Mouse (Mus musculus) liver, embryonic 13.5 days (tissue): ENCODE results near the gene Lrrc9. TPM values are rescaled to one million over a fixed set of nuclear protein-coding genes. Genes with fewer than 3 reads are reported as not detected.

Source experiments
- ATAC-seq: fragments of 200-750 bp; cut with Nextera tagmentation; 2 replicates; pipeline ENCODE4 v1.8.0; 2017; ENCODE audit warnings: low read depth, mild to moderate bottlenecking, moderate number of reproducible peaks, moderate library complexity
- DNase-seq: peaks from one replicate; pipeline ENCODE4 v3.0.0; 2022
- H3K27ac ChIP-seq: fragments of 300-500 bp; sonication (generic); 2 replicates; pipeline ENCODE4 v1.5.1; 2015; ENCODE audit warnings: moderate library complexity, mild to moderate bottlenecking, inconsistent platforms
- H3K27me3 ChIP-seq: fragments of 300-500 bp; sonication (generic); 2 replicates; pipeline ENCODE4 v1.6.1; 2015; ENCODE audit warnings: mild to moderate bottlenecking, inconsistent platforms
- H3K36me3 ChIP-seq: fragments of 300-500 bp; sonication (generic); 2 replicates; pipeline ENCODE4 v1.6.1; 2015; ENCODE audit warnings: mild to moderate bottlenecking, inconsistent platforms
- H3K4me1 ChIP-seq: fragments of 300-500 bp; sonication (generic); replicated peaks from 2 replicates; pipeline ENCODE4 v1.6.1; 2015; ENCODE audit warnings: inconsistent platforms
- H3K4me2 ChIP-seq: fragments of 300-500 bp; sonication (generic); 2 replicates; pipeline ENCODE4 v1.6.1; 2015; ENCODE audit warnings: inconsistent platforms, mild to moderate bottlenecking, moderate library complexity
- H3K4me3 ChIP-seq: fragments of 300-500 bp; sonication (generic); replicated peaks from 2 replicates; pipeline ENCODE4 v1.5.1; 2015; ENCODE audit warnings: mild to moderate bottlenecking, inconsistent platforms
- H3K9ac ChIP-seq: fragments of 300-500 bp; sonication (generic); 2 replicates; pipeline ENCODE4 v1.6.1; 2015; ENCODE audit warnings: mild to moderate bottlenecking, inconsistent platforms
- H3K9me3 ChIP-seq: fragments of 300-500 bp; sonication (generic); replicated peaks from 2 replicates; pipeline ENCODE4 v1.6.1; 2016; ENCODE audit warnings: inconsistent platforms
- WGBS: fragments of 180-500 bp; shearing (Covaris S2); methylation state at CpG from one replicate; pipeline ENCODE4 v1.1.7; 2015; ENCODE audit not compliant: insufficient replicate concordance; 5-methylcytosine and 5-hydroxymethylcytosine counted together
- microRNA-seq: library from miRNA; unstranded; fragments of <30 nt; microRNA quantifications from one replicate; pipeline ENCODE4, GENCODE M21; 2016
- polyA plus RNA-seq: library from polyadenylated mRNA; unstranded; fragments of >200 nt; fragmentation: Nextera tagmentation; extraction: Ambion mirVana; gene quantifications from 2 replicates; pipeline ENCODE4 v1.2.1, GENCODE M21; 2015

Lrrc9 gene
- polyA plus RNA-seq, 1 experiment from 2014 or later = 0.25 TPM

GRCm38 (mm10) chr12:72520645-72521044 lies 79.0 kb downstream of the Lrrc9 start:
- Histone ChIP-seq H3K4me2 (no peak overlapping the region), H3K36me3 (no peaks in the 10 kb centered on the region), H3K9ac (no peak overlapping the region), H3K27ac (no peak overlapping the region), H3K4me1 (peaks cover 11% of the 10 kb centered on the region), H3K4me3 (no peak overlapping the region), H3K9me3 (no peaks in the 10 kb centered on the region), H3K27me3 (no peaks in the 10 kb centered on the region)
- ATAC-seq (no peak), DNase-seq (peak; percentile 53)
- WGBS = 0% methylated on average over 2 of the region's 2 CpGs

- 20% methylated on average over 4 of the region's 4 CpGs for WGBS
- ATAC-seq = peak; percentile 62; the same call in 1 of the 2 replicates
- H3K4me3 ChIP-seq = no peak overlapping the region
Observed at GRCm38 (mm10) chr12:72525588-72525987, 83.9 kb downstream of the Lrrc9 start.

GRCm38 (mm10) chr12:72532303-72532702 lies 90.6 kb downstream of the Lrrc9 start:
- WGBS = 64% methylated on average over 7 of the region's 7 CpGs
- no peak for DNase-seq
- no peaks in the 10 kb centered on the region for H3K27me3 ChIP-seq
- no peaks in the 10 kb centered on the region for H3K36me3 ChIP-seq
- ATAC-seq = no peak
- no peak overlapping the region for H3K4me3 ChIP-seq
- H3K4me2 ChIP-seq = no peak overlapping the region
- H3K9ac ChIP-seq = no peak overlapping the region
- H3K9me3 ChIP-seq = no peaks in the 10 kb centered on the region
- peaks cover 14% of the 10 kb centered on the region for H3K4me1 ChIP-seq
- H3K27ac ChIP-seq = no peak overlapping the region

More at GRCm38 (mm10) chr12:72525588-72525987, 83.9 kb downstream of the Lrrc9 start:
- H3K9me3 ChIP-seq = no peaks in the 10 kb centered on the region
- H3K4me2 ChIP-seq = no peak overlapping the region
- H3K27me3 ChIP-seq = no peaks in the 10 kb centered on the region
- peak; percentile 28 for DNase-seq
- H3K36me3 ChIP-seq = no peaks in the 10 kb centered on the region
- no peak overlapping the region for H3K27ac ChIP-seq
- peaks cover 9% of the 10 kb centered on the region for H3K4me1 ChIP-seq
- no peak overlapping the region for H3K9ac ChIP-seq

DNA sequence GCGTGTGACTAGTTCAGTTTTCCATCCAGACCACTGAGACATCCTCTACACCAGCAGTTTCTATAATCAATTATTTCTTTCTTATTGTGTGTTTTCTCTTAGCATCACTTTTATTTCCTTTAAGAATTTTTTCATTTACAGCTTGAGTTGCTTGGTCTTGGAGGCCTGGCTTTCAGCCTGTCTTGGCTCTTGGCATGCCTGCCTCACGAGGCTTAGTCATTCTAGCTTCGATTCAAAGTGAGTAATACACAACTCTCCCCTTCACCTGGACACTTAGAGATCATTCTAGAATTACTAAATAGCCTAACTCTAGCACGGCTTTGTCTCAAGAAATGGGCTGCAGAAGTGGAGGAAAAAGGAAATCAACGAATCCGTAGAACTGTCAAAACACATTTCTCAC lies 92.3 kb downstream of the Lrrc9 start:
- WGBS = 67% methylated on average over 6 of the region's 6 CpGs
- Histone ChIP-seq H3K9ac (no peak overlapping the region), H3K27ac (no peak overlapping the region), H3K4me3 (no peak overlapping the region), H3K4me2 (no peak overlapping the region), H3K27me3 (no peaks in the 10 kb centered on the region), H3K9me3 (no peaks in the 10 kb centered on the region), H3K36me3 (no peaks in the 10 kb centered on the region), H3K4me1 (peaks cover 17% of the 10 kb centered on the region)
- DNase-seq = no peak
- no peak for ATAC-seq

- Histone ChIP-seq H3K4me1 (peaks cover 17% of the 10 kb centered on the region), H3K4me2 (peak overlapping the region; percentile 79), H3K4me3 (peak overlapping the region; percentile 69), H3K27ac (no peak overlapping the region), H3K27me3 (no peaks in the 10 kb centered on the region), H3K9ac (no peak overlapping the region; the same call in 1 of the 2 replicates), H3K36me3 (no peaks in the 10 kb centered on the region), H3K9me3 (no peaks in the 10 kb centered on the region)
- ATAC-seq = no peak
- WGBS = 49% methylated on average over 3 of the region's 3 CpGs
- DNase-seq = no peak
Observed at GRCm38 (mm10) chr12:72535599-72535998, 93.9 kb downstream of the Lrrc9 start.

GRCm38 (mm10) chr12:72536021-72536597 lies 94.4 kb downstream of the Lrrc9 start, which contains the start of gene Pcnx4:
Gene Pcnx4 (plus strand): TSS chr12:72536383.
- Histone ChIP-seq H3K9ac (peak within 1 kb of the TSS; percentile 76), H3K9me3 (no peaks in the 10 kb centered on the region), H3K36me3 (no peaks in the 10 kb centered on the region), H3K4me2 (peak within 1 kb of the TSS; percentile 79), H3K4me3 (peak within 1 kb of the TSS; percentile 69), H3K27ac (0 out of 2 replicates have a peak within 1 kb of the TSS, but pooled peaks have one; percentile 50), H3K27me3 (no peaks in the 10 kb centered on the region), H3K4me1 (peaks cover 17% of the 10 kb centered on the region)
- ATAC-seq (peak; percentile 100), DNase-seq (peak; percentile 99)
- under 1% methylated on average over 45 of the region's 45 CpGs for WGBS

DNA sequence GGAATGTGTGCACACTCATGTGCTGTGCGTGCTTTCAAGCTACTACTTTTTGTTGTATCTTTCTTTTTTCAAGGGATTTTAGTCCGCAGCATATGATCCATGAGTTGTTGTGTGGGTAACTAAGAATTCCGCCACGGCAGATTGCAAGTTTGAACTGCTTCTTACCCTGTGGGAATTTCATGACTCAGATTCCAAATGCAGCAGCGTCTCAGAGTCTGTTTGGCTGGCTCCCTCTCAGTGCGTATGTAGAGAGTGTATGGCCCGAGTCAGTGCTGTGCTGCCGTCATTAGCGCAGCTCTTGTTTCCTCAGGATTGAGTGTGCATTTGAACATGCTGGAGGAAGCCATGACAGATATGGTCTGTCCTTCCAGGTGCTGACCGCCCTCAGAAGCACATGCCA lies 96.9 kb downstream of the Lrrc9 start:
- 84% methylated on average over 10 of the region's 10 CpGs for WGBS
- H3K4me3 ChIP-seq = no peak overlapping the region
- H3K4me1 ChIP-seq = peaks cover 17% of the 10 kb centered on the region
- no peak overlapping the region for H3K4me2 ChIP-seq
- DNase-seq = no peak
- no peaks in the 10 kb centered on the region for H3K27me3 ChIP-seq
- no peak for ATAC-seq
- H3K9ac ChIP-seq = no peak overlapping the region
- H3K27ac ChIP-seq = no peak overlapping the region
- peaks cover 6% of the 10 kb centered on the region for H3K36me3 ChIP-seq
- no peaks in the 10 kb centered on the region for H3K9me3 ChIP-seq

GRCm38 (mm10) chr12:72554347-72554746 lies 112.7 kb downstream of the Lrrc9 start:
- no peak for DNase-seq

GRCm38 (mm10) chr12:72564281-72564795 lies 122.7 kb downstream of the Lrrc9 start:
- no peaks in the 10 kb centered on the region for H3K9me3 ChIP-seq
- 58% methylated on average over 4 of the region's 4 CpGs for WGBS
- H3K27me3 ChIP-seq = no peaks in the 10 kb centered on the region
- H3K36me3 ChIP-seq = no peaks in the 10 kb centered on the region
- DNase-seq (no peak), ATAC-seq (peak; percentile 45)
- H3K27ac ChIP-seq = no peak overlapping the region
- no peaks in the 10 kb centered on the region for H3K4me1 ChIP-seq
- H3K4me3 ChIP-seq = no peak overlapping the region
- H3K9ac ChIP-seq = no peak overlapping the region
- H3K4me2 ChIP-seq = no peak overlapping the region

More at GRCm38 (mm10) chr12:72554347-72554746, 112.7 kb downstream of the Lrrc9 start:
- H3K4me1 ChIP-seq = no peaks in the 10 kb centered on the region
- no peaks in the 10 kb centered on the region for H3K9me3 ChIP-seq
- WGBS = 80% methylated on average over 4 of the region's 4 CpGs
- no peak for ATAC-seq
- no peak overlapping the region for H3K4me2 ChIP-seq
- H3K9ac ChIP-seq = no peak overlapping the region
- no peak overlapping the region for H3K27ac ChIP-seq
- no peaks in the 10 kb centered on the region for H3K36me3 ChIP-seq
- H3K4me3 ChIP-seq = no peak overlapping the region
- H3K27me3 ChIP-seq = no peaks in the 10 kb centered on the region

Small RNA genes within 50 kb of the gene (microRNA-seq; reads per million reads assigned to microRNA genes)
- not detected for gene Gm44392

Other genes with a start within 250 kb of the Lrrc9 start
- 2.1 and 2.9 TPM in 2 replicates for gene Rtn1, start 32.8 kb upstream of the Lrrc9 start, polyA plus RNA-seq
- gene Pcnx4, start 94.5 kb downstream of the Lrrc9 start, polyA plus RNA-seq = 2.9 and 3.0 TPM in 2 replicates
- gene Gm4756, start 207.8 kb downstream of the Lrrc9 start, polyA plus RNA-seq = not detected in 2 replicates
- 12.9 and 14.2 TPM in 2 replicates for gene Dhrs7, start 223.0 kb downstream of the Lrrc9 start, polyA plus RNA-seq